Mouse (Mus musculus): ENCODE data around the gene Focad. TPM values are rescaled to one million over a fixed set of nuclear protein-coding genes. Genes with fewer than 3 reads are reported as not detected.
A peak's percentile ranks its signal among the peaks of the same experiment; 100 is the strongest.

Focad gene
- total and polyA plus RNA-seq, 2 experiments from 2014 or later, result 9.2 to 34.1 TPM

GRCm38 (mm10) chr4:88218797-88219196 is 124.4 kb downstream of the Focad start:
- Histone ChIP-seq H3K27me3 (ENCODE audit: insufficient read depth, low read length) (no peaks in the 10 kb centered on the region), H3K27ac (no peak overlapping the region), H3K9me3 (ENCODE audit: low read length) (no peaks in the 10 kb centered on the region), H3K4me3 (ENCODE audit: low read length) (no peak overlapping the region), H3K36me3 (ENCODE audit: insufficient read depth, low read length) (no peaks in the 10 kb centered on the region), H3K4me2 (ENCODE audit: low read depth, low read length) (no peak overlapping the region), H3K9ac (replicated peaks; ENCODE audit: low read length) (no peak overlapping the region), H3K4me1 (ENCODE audit: insufficient read depth, low read length) (no peaks in the 10 kb centered on the region)
- 87% methylated on average over 2 of the region's 2 CpGs for WGBS
- ATAC-seq (no peak), DNase-seq (ENCODE audit: low spot score) (no peak)
- TF ChIP-seq CTCF (IDR thresholded peaks at IDR 0.05; ENCODE audit: low read depth), result no peak

GRCm38 (mm10) chr4:88231375-88231774 is 136.9 kb downstream of the Focad start:
- H3K36me3 ChIP-seq (ENCODE audit: insufficient read depth, low read length), result no peaks in the 10 kb centered on the region
- no peaks in the 10 kb centered on the region for H3K4me1 ChIP-seq (ENCODE audit: insufficient read depth, low read length)
- no peaks in the 10 kb centered on the region for H3K27me3 ChIP-seq (ENCODE audit: insufficient read depth, low read length)
- no peak for TF ChIP-seq CTCF (IDR thresholded peaks at IDR 0.05; ENCODE audit: low read depth)
- no peak overlapping the region for H3K4me2 ChIP-seq (ENCODE audit: low read depth, low read length)
- ATAC-seq, result no peak
- no peak overlapping the region for H3K4me3 ChIP-seq (ENCODE audit: low read length)
- no peaks in the 10 kb centered on the region for H3K9me3 ChIP-seq (ENCODE audit: low read length)
- no peak overlapping the region for H3K9ac ChIP-seq (replicated peaks; ENCODE audit: low read length)
- no peak for DNase-seq (ENCODE audit: low spot score)
- 91% methylated on average over 3 of the region's 3 CpGs for WGBS
- H3K27ac ChIP-seq, result no peak overlapping the region

- no peak overlapping the region for H3K4me3 ChIP-seq (ENCODE audit: low read length)
- no peak overlapping the region for H3K9ac ChIP-seq (replicated peaks; ENCODE audit: low read length)
- ATAC-seq, result no peak
- no peak overlapping the region for H3K4me2 ChIP-seq (ENCODE audit: low read depth, low read length)
- no peaks in the 10 kb centered on the region for H3K27me3 ChIP-seq (ENCODE audit: insufficient read depth, low read length)
- H3K27ac ChIP-seq, result no peak overlapping the region
- no peak for DNase-seq (ENCODE audit: low spot score)
- TF ChIP-seq CTCF (IDR thresholded peaks at IDR 0.05; ENCODE audit: low read depth), result no peak
- H3K4me1 ChIP-seq (ENCODE audit: insufficient read depth, low read length), result no peaks in the 10 kb centered on the region; the same call in 1 of the 2 replicates
- 70% methylated on average over 6 of the region's 6 CpGs for WGBS
- H3K9me3 ChIP-seq (ENCODE audit: low read length), result no peaks in the 10 kb centered on the region
- H3K36me3 ChIP-seq (ENCODE audit: insufficient read depth, low read length), result no peaks in the 10 kb centered on the region
Observed at GRCm38 (mm10) chr4:88235941-88236340, 141.5 kb downstream of the Focad start.

- WGBS, result 38% methylated on average over 12 of the region's 12 CpGs
- Histone ChIP-seq H3K36me3 (ENCODE audit: insufficient read depth, low read length) (no peaks in the 10 kb centered on the region), H3K27ac (no peak overlapping the region), H3K9me3 (ENCODE audit: low read length) (no peaks in the 10 kb centered on the region), H3K4me1 (ENCODE audit: insufficient read depth, low read length) (no peaks in the 10 kb centered on the region; the same call in 1 of the 2 replicates), H3K9ac (replicated peaks; ENCODE audit: low read length) (no peak overlapping the region), H3K4me2 (ENCODE audit: low read depth, low read length) (no peak overlapping the region), H3K4me3 (ENCODE audit: low read length) (no peak overlapping the region), H3K27me3 (ENCODE audit: insufficient read depth, low read length) (no peaks in the 10 kb centered on the region)
- no peak for TF ChIP-seq CTCF (IDR thresholded peaks at IDR 0.05; ENCODE audit: low read depth)
- DNase-seq (ENCODE audit: low spot score) (no peak), ATAC-seq (no peak)
Observed at GRCm38 (mm10) chr4:88236926-88237756, 142.7 kb downstream of the Focad start.

- Histone ChIP-seq H3K9ac (replicated peaks; ENCODE audit: low read length) (0 out of 2 replicates have a peak overlapping the region, but pooled peaks have one; percentile 13), H3K4me1 (ENCODE audit: insufficient read depth, low read length) (no peaks in the 10 kb centered on the region; the same call in 1 of the 2 replicates), H3K36me3 (ENCODE audit: insufficient read depth, low read length) (no peaks in the 10 kb centered on the region), H3K27me3 (ENCODE audit: insufficient read depth, low read length) (no peaks in the 10 kb centered on the region), H3K27ac (peak overlapping the region; percentile 15; the same call in 1 of the 2 replicates), H3K9me3 (ENCODE audit: low read length) (no peaks in the 10 kb centered on the region), H3K4me2 (ENCODE audit: low read depth, low read length) (no peak overlapping the region), H3K4me3 (ENCODE audit: low read length) (no peak overlapping the region)
- ATAC-seq (no peak), DNase-seq (ENCODE audit: low spot score) (peak; percentile 25)
- no peak for TF ChIP-seq CTCF (IDR thresholded peaks at IDR 0.05; ENCODE audit: low read depth)
- 25% methylated on average over 7 of the region's 7 CpGs for WGBS
Observed at GRCm38 (mm10) chr4:88238351-88238750, 143.9 kb downstream of the Focad start.

GRCm38 (mm10) chr4:88243834-88244233 is 149.4 kb downstream of the Focad start:
- ATAC-seq (no peak), DNase-seq (ENCODE audit: low spot score) (no peak)
- Histone ChIP-seq H3K36me3 (ENCODE audit: insufficient read depth, low read length) (no peaks in the 10 kb centered on the region), H3K9me3 (ENCODE audit: low read length) (no peaks in the 10 kb centered on the region), H3K4me3 (ENCODE audit: low read length) (no peak overlapping the region), H3K4me2 (ENCODE audit: low read depth, low read length) (no peak overlapping the region), H3K27ac (no peak overlapping the region), H3K4me1 (ENCODE audit: insufficient read depth, low read length) (no peaks in the 10 kb centered on the region), H3K27me3 (ENCODE audit: insufficient read depth, low read length) (no peaks in the 10 kb centered on the region), H3K9ac (replicated peaks; ENCODE audit: low read length) (no peak overlapping the region)
- 91% methylated on average over 2 of the region's 2 CpGs for WGBS
- no peak; the same call in 1 of the 2 replicates for TF ChIP-seq CTCF (IDR thresholded peaks at IDR 0.05; ENCODE audit: low read depth)

- WGBS, result 67% methylated on average over 4 of the region's 4 CpGs
- Histone ChIP-seq H3K27ac (no peak overlapping the region), H3K4me2 (ENCODE audit: low read depth, low read length) (no peak overlapping the region), H3K9ac (replicated peaks; ENCODE audit: low read length) (no peak overlapping the region), H3K27me3 (ENCODE audit: insufficient read depth, low read length) (no peaks in the 10 kb centered on the region), H3K9me3 (ENCODE audit: low read length) (no peaks in the 10 kb centered on the region), H3K4me1 (ENCODE audit: insufficient read depth, low read length) (no peaks in the 10 kb centered on the region), H3K36me3 (ENCODE audit: insufficient read depth, low read length) (no peaks in the 10 kb centered on the region), H3K4me3 (ENCODE audit: low read length) (no peak overlapping the region)
- ATAC-seq (no peak), DNase-seq (ENCODE audit: low spot score) (no peak)
- no peak for TF ChIP-seq CTCF (IDR thresholded peaks at IDR 0.05; ENCODE audit: low read depth)
Observed at GRCm38 (mm10) chr4:88245494-88245893, 151.1 kb downstream of the Focad start.

Measured in hindbrain, postnatal 0 days (tissue).